Mouse (Mus musculus) lung, adult 2 months (tissue): ENCODE measurements at regions not wholly inside any gene's neighbourhood (a gene's known extent, or its start where the extent isn't known, plus 50 kb on each side); places are given as distances from the start of the nearest gene placed in this dataset.

ENCODE experiments used
- CTCF ChIP-seq: fragments of 200-500 bp; IDR thresholded peaks from 2 replicates; pipeline ENCODE4 v1.5.1; 2011; ENCODE audit warnings: mild to moderate bottlenecking, low read length, control low read depth; ENCODE audit not compliant: insufficient read depth
- POLR2A ChIP-seq: fragments of 200-500 bp; IDR thresholded peaks from 2 replicates; pipeline ENCODE4 v1.6.1; 2011; ENCODE audit warnings: low read depth, mild to moderate bottlenecking, control low read depth, low read length, borderline replicate concordance; ENCODE audit errors: extremely low read depth

DNA sequence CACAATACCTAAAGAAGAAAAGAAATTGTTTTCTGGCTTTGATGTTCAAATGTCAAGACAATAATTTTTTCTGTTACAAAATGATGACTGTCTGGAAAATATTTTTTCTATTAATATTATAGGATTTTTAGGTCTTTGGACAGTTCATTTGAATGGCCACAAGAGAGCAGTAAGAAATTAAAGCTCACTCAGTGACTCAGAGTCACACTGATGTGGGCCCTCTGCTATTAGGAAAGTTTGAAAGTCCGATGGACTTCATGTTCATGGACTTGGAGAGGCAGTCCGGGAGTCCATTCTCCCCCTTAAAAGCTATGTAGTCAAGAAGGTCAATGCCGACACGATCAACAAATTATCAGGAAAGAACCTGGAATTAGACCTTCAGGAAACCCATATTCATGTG lies 657.0 kb downstream of the Mecom start:
- TF ChIP-seq POLR2A (no peak), CTCF (no peak)
